Mouse (Mus musculus) ES-E14 (cell line): ENCODE measurements at regions not wholly inside any gene's neighbourhood (a gene's known extent, or its start where the extent isn't known, plus 50 kb on each side); places are given as distances from the start of the nearest gene placed in this dataset.

ENCODE experiments used
- DNase-seq: peaks from one replicate; pipeline ENCODE4 v3.0.0-alpha.2; 2013; ENCODE audit warnings: low read depth, low spot score
- H3K27ac ChIP-seq: 2 replicates; pipeline ENCODE4 v1.5.1; 2012; ENCODE audit warnings: low read depth, mild to moderate bottlenecking, low read length, moderate library complexity, mixed read lengths; ENCODE audit not compliant: poor library complexity, insufficient read depth, severe bottlenecking
- H3K36me3 ChIP-seq: 2 replicates; pipeline ENCODE4 v1.6.1; 2012; ENCODE audit warnings: mild to moderate bottlenecking, low read length, moderate library complexity, mixed read lengths; ENCODE audit not compliant: control insufficient read depth, poor library complexity, insufficient read depth, severe bottlenecking
- H3K4me1 ChIP-seq, 2 experiments: fragments of 150-350 bp in 1 of 2; sonication (generic) in 1 of 2; 2 replicates each; pipeline ENCODE4 v1.6.1; 2012; ENCODE audit warnings: low read length in 2 of 2, mild to moderate bottlenecking in 1 of 2, mixed read lengths in 1 of 2; ENCODE audit not compliant: control insufficient read depth in 2 of 2, insufficient read depth in 2 of 2, poor library complexity in 1 of 2
- H3K4me3 ChIP-seq, 2 experiments: fragments of 150-350 bp in 1 of 2; sonication (generic) in 1 of 2; 2 replicates each; pipeline ENCODE4 v1.5.1; 2012; ENCODE audit warnings: low read length in 2 of 2, low read depth in 1 of 2, mild to moderate bottlenecking in 1 of 2, mixed read lengths in 1 of 2; ENCODE audit not compliant: insufficient read depth in 1 of 2, poor library complexity in 1 of 2, severe bottlenecking in 1 of 2
- H3K9ac ChIP-seq: 2 replicates; pipeline ENCODE4 v1.6.1; 2012; ENCODE audit warnings: low read depth, mild to moderate bottlenecking, low read length, mixed read lengths; ENCODE audit not compliant: poor library complexity, insufficient read depth, severe bottlenecking
- H3K9me3 ChIP-seq: fragments of 150-350 bp; sonication (generic); 2 replicates; pipeline ENCODE4 v1.6.1; 2012; ENCODE audit warnings: low read depth, mild to moderate bottlenecking, low read length; ENCODE audit not compliant: control insufficient read depth, insufficient read depth
- CHD2 ChIP-seq: IDR thresholded peaks from 2 replicates; pipeline ENCODE4 v1.6.1; 2014; ENCODE audit warnings: mild to moderate bottlenecking, low read depth, low read length, inconsistent platforms
- HCFC1 ChIP-seq: IDR thresholded peaks from 2 replicates; pipeline ENCODE4 v1.6.1; 2012; ENCODE audit warnings: low read length, inconsistent platforms, borderline replicate concordance; ENCODE audit not compliant: insufficient read depth
- MAFK ChIP-seq: IDR thresholded peaks from 2 replicates; pipeline ENCODE4 v1.6.1; 2014; ENCODE audit warnings: mild to moderate bottlenecking, low read depth, low read length, inconsistent platforms; ENCODE audit not compliant: insufficient read depth
- ZC3H11A ChIP-seq: IDR thresholded peaks from 2 replicates; pipeline ENCODE4 v1.6.1; 2012; ENCODE audit warnings: low read depth, mild to moderate bottlenecking, inconsistent platforms, low read length, borderline replicate concordance
- ZNF384 ChIP-seq: IDR thresholded peaks from 2 replicates; pipeline ENCODE4 v1.6.1; 2012; ENCODE audit warnings: low read depth, low read length, inconsistent platforms
- in situ Hi-C, 2 experiments: fragments of 600-800 bp; cut with MboI; formaldehyde crosslinking; loops; one replicate each; pipeline ENCODE4 v1.15.1; 2025; ENCODE audit warnings: low sequenced_read_pairs in 2 of 2, inconsistent platforms in 1 of 2; ENCODE audit not compliant: unreplicated experiment in 2 of 2

GRCm38 (mm10) chr5:47014351-47014750 is 968.6 kb upstream of the Slit2 start:
- TF ChIP-seq ZC3H11A (0 out of 2 replicates have a peak, but pooled peaks have one; percentile 20), ZNF384 (no peak)
- no peak overlapping the region for H3K27ac ChIP-seq
- H3K9me3 ChIP-seq = no peaks in the 10 kb centered on the region
- in situ Hi-C loops = loop anchor here in 1 of 2 experiments (25.0 kb wide), 1 partner anchor 1123 kb away; no protein-coding TSS in a partner anchor
- peak; percentile 34 for DNase-seq
- no peaks in the 10 kb centered on the region for H3K36me3 ChIP-seq
- H3K4me3 ChIP-seq = no peak overlapping the region
- no peak overlapping the region for H3K9ac ChIP-seq
- no peaks in the 10 kb centered on the region for H3K4me1 ChIP-seq

DNA sequence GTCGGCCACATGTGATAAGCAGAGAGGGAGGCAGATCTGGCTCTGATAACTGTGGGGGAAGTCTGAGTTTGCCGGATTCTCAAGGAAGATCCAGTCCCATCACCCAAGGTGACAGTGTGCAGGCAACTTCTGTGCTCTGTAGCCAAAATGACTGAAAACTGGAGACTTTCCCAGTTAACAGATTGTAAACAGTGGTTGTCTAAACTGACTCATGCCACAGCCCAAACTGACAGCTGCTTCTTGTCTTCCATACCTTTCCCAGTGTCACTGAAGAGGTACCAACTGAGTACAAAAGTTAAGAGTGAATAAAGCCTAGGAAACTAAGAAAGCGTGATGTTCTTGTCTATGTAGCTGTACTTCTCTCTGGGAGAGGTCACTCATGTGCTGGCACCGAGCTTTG is 990.4 kb upstream of the Slit2 start:
- Histone ChIP-seq H3K27ac (no peak overlapping the region), H3K9me3 (no peaks in the 10 kb centered on the region), H3K4me3 (no peak overlapping the region), H3K36me3 (no peaks in the 10 kb centered on the region), H3K4me1 (no peaks in the 10 kb centered on the region), H3K9ac (no peak overlapping the region)
- DNase-seq = no peak
- TF ChIP-seq MAFK = no peak
- no peak for TF ChIP-seq ZC3H11A
- no peak for TF ChIP-seq CHD2
- TF ChIP-seq HCFC1 = no peak
- no peak for TF ChIP-seq ZNF384
- in situ Hi-C loops = no loop called here

- in situ Hi-C loops = no loop called here
- no peaks in the 10 kb centered on the region for H3K36me3 ChIP-seq
- no peak overlapping the region for H3K4me3 ChIP-seq
- no peaks in the 10 kb centered on the region for H3K9me3 ChIP-seq
- TF ChIP-seq ZC3H11A = no peak
- TF ChIP-seq ZNF384 = no peak
- no peak for TF ChIP-seq CHD2
- no peak for TF ChIP-seq MAFK
- no peak for TF ChIP-seq HCFC1
- DNase-seq = no peak
- H3K27ac ChIP-seq = no peak overlapping the region
- no peaks in the 10 kb centered on the region for H3K4me1 ChIP-seq
- no peak overlapping the region for H3K9ac ChIP-seq
Observed at GRCm38 (mm10) chr5:46986519-46986918, 996.4 kb upstream of the Slit2 start.

DNA sequence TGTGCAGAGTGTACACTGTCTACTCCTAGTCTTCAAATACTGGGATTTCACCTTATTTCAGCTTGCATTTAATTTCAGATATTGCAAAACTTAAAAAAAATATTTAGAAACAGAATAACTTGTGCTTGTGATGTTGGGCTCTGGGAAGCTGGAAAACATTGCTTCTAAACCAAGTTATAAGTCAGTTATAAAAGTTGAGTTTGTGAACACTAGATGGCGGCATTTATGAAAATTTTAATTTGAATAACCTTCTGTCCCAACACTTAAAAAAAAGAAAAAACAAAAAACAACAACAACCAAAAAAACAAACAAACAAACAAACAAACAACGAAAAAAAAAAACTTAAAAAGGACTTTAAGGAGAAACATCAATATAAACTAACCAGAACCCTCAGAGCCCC is 1002.6 kb upstream of the Slit2 start:
- no peak for DNase-seq
- TF ChIP-seq ZNF384 = no peak
- no peak for TF ChIP-seq CHD2
- TF ChIP-seq HCFC1 = no peak
- no peak for TF ChIP-seq MAFK
- no peak for TF ChIP-seq ZC3H11A
- Histone ChIP-seq H3K4me1 (no peaks in the 10 kb centered on the region), H3K27ac (no peak overlapping the region), H3K9me3 (no peaks in the 10 kb centered on the region), H3K9ac (no peak overlapping the region), H3K36me3 (no peaks in the 10 kb centered on the region), H3K4me3 (no peak overlapping the region)
- in situ Hi-C loops = no loop called here

GRCm38 (mm10) chr5:46968870-46969436 is 1014.0 kb upstream of the Slit2 start:
- no peak for DNase-seq
- Histone ChIP-seq H3K9ac (no peak overlapping the region), H3K4me1 (no peaks in the 10 kb centered on the region), H3K27ac (no peak overlapping the region), H3K4me3 (no peak overlapping the region), H3K36me3 (no peaks in the 10 kb centered on the region), H3K9me3 (no peaks in the 10 kb centered on the region)
- TF ChIP-seq ZNF384 (no peak), MAFK (no peak), ZC3H11A (no peak), CHD2 (no peak), HCFC1 (no peak)
- in situ Hi-C loops = no loop called here
